Mouse (Mus musculus) liver, postnatal 0 days (tissue): ENCODE data around the gene Clcnka. TPM values are rescaled to one million over a fixed set of nuclear protein-coding genes. Genes with fewer than 3 reads are reported as not detected.

Experiments
- ATAC-seq: fragments of 200-750 bp; cut with Nextera tagmentation; 2 replicates; pipeline ENCODE4 v1.8.0; 2017; ENCODE audit warnings: mild to moderate bottlenecking, moderate library complexity
- DNase-seq: peaks from one replicate; pipeline ENCODE4 v3.0.0-alpha.2; 2016
- H3K27ac ChIP-seq: fragments of 300-500 bp; sonication (generic); 2 replicates; pipeline ENCODE4 v1.5.1; 2014; ENCODE audit warnings: antibody characterized with exemption, moderate library complexity, mild to moderate bottlenecking, low read depth
- H3K27me3 ChIP-seq: fragments of 300-500 bp; sonication (generic); 2 replicates; pipeline ENCODE4 v1.6.1; 2014; ENCODE audit warnings: low read length, control low read depth, mixed read lengths; ENCODE audit not compliant: insufficient read depth
- H3K36me3 ChIP-seq: fragments of 300-500 bp; sonication (generic); replicated peaks from 2 replicates; pipeline ENCODE4 v1.6.1; 2014; ENCODE audit warnings: mild to moderate bottlenecking, control low read depth, low read length, moderate library complexity, mixed read lengths; ENCODE audit not compliant: insufficient read depth
- H3K4me1 ChIP-seq: fragments of 300-500 bp; sonication (generic); 2 replicates; pipeline ENCODE4 v1.6.1; 2014; ENCODE audit warnings: antibody characterized with exemption, mild to moderate bottlenecking, control low read depth; ENCODE audit not compliant: insufficient read depth
- H3K4me2 ChIP-seq: fragments of 300-500 bp; sonication (generic); 2 replicates; pipeline ENCODE4 v1.6.1; 2014; ENCODE audit warnings: low read depth, mild to moderate bottlenecking, low read length, moderate library complexity, mixed read lengths
- H3K4me3 ChIP-seq: fragments of 300-500 bp; sonication (generic); 2 replicates; pipeline ENCODE4 v1.5.1; 2014; ENCODE audit warnings: low read depth, low read length
- H3K9ac ChIP-seq: fragments of 300-500 bp; sonication (generic); replicated peaks from 2 replicates; pipeline ENCODE4 v1.6.1; 2014; ENCODE audit warnings: mild to moderate bottlenecking, moderate library complexity
- H3K9me3 ChIP-seq: fragments of 300-500 bp; sonication (generic); 2 replicates; pipeline ENCODE4 v1.6.1; 2016; ENCODE audit warnings: mild to moderate bottlenecking, control low read depth, low read length, mixed read lengths
- CTCF ChIP-seq: sonication (generic); IDR thresholded peaks from 2 replicates; pipeline ENCODE4 v1.5.1; 2016; ENCODE audit warnings: antibody characterized with exemption, low read depth
- EP300 ChIP-seq: IDR thresholded peaks from 2 replicates; pipeline ENCODE4 v1.6.1; 2016; ENCODE audit warnings: antibody characterized with exemption, low read depth, mild to moderate bottlenecking
- WGBS: fragments of 180-500 bp; shearing (Covaris S2); extraction: QIAGEN DNeasy Blood & Tissue Kit; methylation state at CpG from one replicate; pipeline ENCODE4 v1.1.7; 2014; ENCODE audit not compliant: insufficient replicate concordance; 5-methylcytosine and 5-hydroxymethylcytosine counted together
- microRNA-seq: library from miRNA; unstranded; fragments of <30 nt; microRNA quantifications from one replicate; pipeline ENCODE4, GENCODE M21; 2016
- polyA plus RNA-seq: library from polyadenylated mRNA; unstranded; fragments of >200 nt; fragmentation: Nextera tagmentation; extraction: Ambion mirVana; gene quantifications from 2 replicates; pipeline ENCODE4 v1.2.1, GENCODE M21; 2015

Gene Clcnka
- polyA plus RNA-seq, 1 experiment from 2014 or later: not detected

DNA sequence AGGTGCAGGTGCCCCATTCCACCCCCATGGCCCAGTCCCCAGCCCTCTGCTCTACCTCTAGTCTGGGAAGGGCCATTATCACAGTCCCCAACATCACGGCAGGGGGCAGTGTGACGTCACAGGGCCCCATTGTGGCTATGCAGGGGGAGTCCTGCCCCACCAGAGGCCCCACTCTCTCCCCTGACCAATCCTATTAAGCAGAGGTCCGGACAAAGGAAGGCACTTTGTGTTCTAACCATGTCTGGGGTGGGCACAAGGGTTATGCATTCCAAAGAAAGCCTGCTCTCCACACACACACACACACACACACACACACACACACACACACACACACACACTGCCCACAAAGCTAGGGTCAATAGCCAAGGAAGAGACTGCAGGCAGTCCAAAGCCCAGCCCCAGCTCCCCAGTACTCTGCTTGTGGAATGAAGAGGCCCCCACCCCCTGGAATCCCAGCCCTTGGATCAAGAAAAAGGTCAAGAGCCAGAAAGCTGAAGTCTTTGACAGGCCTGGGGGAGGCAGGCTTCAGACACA is 63.2 kb downstream of the Clcnka start:
- WGBS: 49% methylated on average over 3 of the region's 3 CpGs
- Histone ChIP-seq H3K4me3 (no peak overlapping the region), H3K27ac (no peak overlapping the region), H3K9me3 (no peaks in the 10 kb centered on the region), H3K9ac (no peak overlapping the region), H3K27me3 (no peaks in the 10 kb centered on the region), H3K4me1 (no peaks in the 10 kb centered on the region), H3K4me2 (no peak overlapping the region), H3K36me3 (no peaks in the 10 kb centered on the region)
- ATAC-seq (no peak), DNase-seq (no peak)
- no peak for TF ChIP-seq CTCF
- no peak for TF ChIP-seq EP300

DNA sequence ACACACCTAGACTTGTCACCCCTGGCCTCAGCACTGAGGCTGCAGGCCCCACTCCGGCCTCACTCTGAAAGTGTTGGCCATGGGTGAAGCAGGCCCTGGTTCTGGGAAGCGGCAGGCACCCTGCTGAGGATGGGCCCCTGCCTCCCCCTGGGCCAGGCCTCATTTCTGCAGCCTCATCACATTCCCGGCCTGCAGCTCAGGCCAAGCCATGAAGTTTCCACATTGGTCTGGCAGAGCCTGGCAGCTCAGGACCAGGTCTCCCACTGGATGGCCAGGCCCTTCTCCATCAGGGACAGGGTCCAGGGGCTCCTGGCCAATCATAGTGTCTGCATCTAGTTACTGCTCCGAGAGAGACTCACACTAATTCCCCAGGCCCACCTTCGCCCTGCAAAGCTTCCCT is 63.8 kb downstream of the Clcnka start:
- H3K9ac ChIP-seq: no peak overlapping the region
- DNase-seq (no peak), ATAC-seq (no peak)
- no peak overlapping the region for H3K4me2 ChIP-seq
- no peaks in the 10 kb centered on the region for H3K4me1 ChIP-seq
- H3K36me3 ChIP-seq: no peaks in the 10 kb centered on the region
- no peaks in the 10 kb centered on the region for H3K9me3 ChIP-seq
- TF ChIP-seq CTCF (no peak), EP300 (no peak)
- WGBS: 72% methylated on average over 5 of the region's 5 CpGs
- no peaks in the 10 kb centered on the region for H3K27me3 ChIP-seq
- no peak overlapping the region for H3K27ac ChIP-seq
- H3K4me3 ChIP-seq: no peak overlapping the region

Small RNAs within 50 kb of the gene (microRNA-seq; reads per million reads assigned to microRNA genes)
- gene Gm25690: not detected

Other genes starting within 250 kb of the Clcnka start
- gene Rsg1, start 184.8 kb downstream of the Clcnka start, polyA plus RNA-seq: 0.43 and 0.79 TPM in 2 replicates
- gene Arhgef19, start 159.2 kb downstream of the Clcnka start, polyA plus RNA-seq: 3.0 and 4.2 TPM in 2 replicates
- 1.5 and 2.4 TPM in 2 replicates for gene Epha2, start 97.5 kb downstream of the Clcnka start, polyA plus RNA-seq
- 0.53 and 0.96 TPM in 2 replicates for gene Fam131c, start 30.5 kb downstream of the Clcnka start, polyA plus RNA-seq
- not detected in 2 replicates for gene Clcnkb, start 17.3 kb upstream of the Clcnka start, polyA plus RNA-seq
- 0.04 and 0.49 TPM in 2 replicates for gene Hspb7, start 22.1 kb upstream of the Clcnka start, polyA plus RNA-seq
- gene Srarp, start 37.4 kb upstream of the Clcnka start, polyA plus RNA-seq: not detected in 2 replicates
- gene Zbtb17, start 45.9 kb upstream of the Clcnka start, polyA plus RNA-seq: 4.6 and 5.5 TPM in 2 replicates
- 2.3 and 3.0 TPM in 2 replicates for gene Spen, start 139.9 kb upstream of the Clcnka start, polyA plus RNA-seq
- 1.5 and 1.8 TPM in 2 replicates for gene Fblim1, start 207.4 kb upstream of the Clcnka start, polyA plus RNA-seq
- gene Tmem82, start 219.9 kb upstream of the Clcnka start, polyA plus RNA-seq: 17.3 and 17.8 TPM in 2 replicates
- 0.40 and 0.76 TPM in 2 replicates for gene Slc25a34, start 225.1 kb upstream of the Clcnka start, polyA plus RNA-seq